Mouse (Mus musculus) spleen, adult 2 months (tissue): ENCODE measurements around the gene Sft2d2. TPM values are rescaled to one million over a fixed set of nuclear protein-coding genes. Genes with fewer than 3 reads are reported as not detected.

Experiments
- DNase-seq, 2 experiments: peaks; one replicate each; pipeline versions ENCODE4 v3.0.0 to v3.0.0-alpha.2; 2012 to 2021; ENCODE audit warnings: low spot score in 2 of 2, low read depth in 1 of 2
- H3K27ac ChIP-seq: fragments of 200-500 bp; 2 replicates; pipeline ENCODE4 v1.5.1; 2012; ENCODE audit warnings: low read length, inconsistent platforms; ENCODE audit not compliant: insufficient read depth
- H3K27me3 ChIP-seq: fragments of 200-500 bp; 2 replicates; pipeline ENCODE4 v1.6.1; 2012; ENCODE audit warnings: mild to moderate bottlenecking, moderate library complexity, low read length, inconsistent platforms; ENCODE audit not compliant: control insufficient read depth, insufficient read depth
- H3K36me3 ChIP-seq: fragments of 200-500 bp; 2 replicates; pipeline ENCODE4 v1.6.1; 2012; ENCODE audit warnings: mild to moderate bottlenecking, low read length, inconsistent platforms; ENCODE audit not compliant: control insufficient read depth, insufficient read depth
- H3K4me1 ChIP-seq: fragments of 200-500 bp; 2 replicates; pipeline ENCODE4 v1.6.1; 2011; ENCODE audit warnings: inconsistent platforms; ENCODE audit not compliant: control insufficient read depth, insufficient read depth, insufficient read length
- H3K4me3 ChIP-seq: fragments of 200-500 bp; 2 replicates; pipeline ENCODE4 v1.5.1; 2011; ENCODE audit warnings: mild to moderate bottlenecking, inconsistent platforms; ENCODE audit not compliant: insufficient read depth, insufficient read length; ENCODE audit errors: extremely low read depth
- CTCF ChIP-seq: fragments of 200-500 bp; IDR thresholded peaks from 2 replicates; pipeline ENCODE4 v1.5.1; 2011; ENCODE audit warnings: mild to moderate bottlenecking, inconsistent platforms; ENCODE audit not compliant: insufficient read depth, insufficient read length, insufficient replicate concordance; ENCODE audit errors: extremely low read depth
- POLR2A ChIP-seq: fragments of 200-500 bp; IDR thresholded peaks from 2 replicates; pipeline ENCODE4 v1.6.1; 2011; ENCODE audit warnings: low read depth, low read length, inconsistent platforms
- WGBS: fragments of 180-500 bp; shearing (Covaris S2); methylation state at CpG from one replicate; pipeline ENCODE4 v1.1.7; 2018; 5-methylcytosine and 5-hydroxymethylcytosine counted together
- polyA plus RNA-seq: library from polyadenylated mRNA; depleted of rRNA; stranded (reverse); fragments of >200 nt; gene quantifications from 2 replicates; pipeline ENCODE4 v1.2.3, GENCODE M21; 2012

Sft2d2 gene
- polyA plus RNA-seq, 1 experiment: 34.5 TPM

DNA sequence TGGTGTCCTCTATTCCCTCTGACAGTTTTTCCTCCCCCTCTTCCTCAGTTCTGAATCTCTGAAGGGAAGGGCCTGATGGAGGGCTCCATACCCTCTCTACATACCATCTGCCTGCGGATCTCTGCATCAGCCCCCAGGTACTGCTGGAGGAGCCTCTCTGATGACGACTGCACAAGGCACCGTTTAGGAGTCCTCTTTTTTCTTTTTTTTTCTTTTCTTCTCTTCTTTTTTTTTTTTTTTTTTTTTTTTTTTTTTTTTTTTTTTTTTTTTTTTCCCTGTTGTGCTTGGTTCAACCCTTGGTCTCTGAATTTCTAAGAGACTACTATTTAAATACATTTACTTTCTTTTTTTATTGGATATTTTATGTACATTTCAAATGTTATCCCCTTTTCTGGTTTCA is 24.8 kb downstream of the Sft2d2 start:
- no peak overlapping the region for H3K27ac ChIP-seq
- no peaks in the 10 kb centered on the region for H3K27me3 ChIP-seq
- H3K36me3 ChIP-seq: no peaks in the 10 kb centered on the region
- peaks cover under 1% of the 10 kb centered on the region; the same call in 1 of the 2 replicates for H3K4me1 ChIP-seq
- DNase-seq: no peak
- 72% methylated on average over 3 of the region's 3 CpGs for WGBS
- TF ChIP-seq CTCF (no peak), POLR2A (no peak)
- no peak overlapping the region for H3K4me3 ChIP-seq

DNA sequence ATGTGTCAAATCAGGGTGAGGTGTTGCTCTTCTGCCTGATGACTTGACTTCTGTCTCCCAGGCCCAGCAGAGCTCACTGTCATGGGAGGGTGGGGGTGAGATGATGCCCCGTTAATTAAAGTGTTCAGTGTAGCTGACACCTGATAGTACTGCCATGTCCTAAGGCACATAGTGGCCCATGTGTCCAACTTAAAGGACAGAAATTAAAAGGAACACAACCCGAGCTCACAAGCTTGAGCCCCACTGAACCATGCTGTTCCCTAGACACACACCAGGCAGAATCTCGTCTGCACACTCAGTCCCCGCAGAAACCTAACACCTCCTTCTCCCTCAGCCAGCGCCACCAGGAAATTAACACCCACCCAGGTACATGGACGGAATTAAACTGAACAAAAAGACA is 29.3 kb downstream of the Sft2d2 start:
- no peak for TF ChIP-seq CTCF
- no peak for TF ChIP-seq POLR2A
- H3K27ac ChIP-seq: no peak overlapping the region
- H3K27me3 ChIP-seq: no peaks in the 10 kb centered on the region
- H3K4me3 ChIP-seq: no peak overlapping the region
- DNase-seq: no peak
- no peaks in the 10 kb centered on the region; the same call in 1 of the 2 replicates for H3K4me1 ChIP-seq
- no peaks in the 10 kb centered on the region for H3K36me3 ChIP-seq
- 91% methylated on average over 6 of the region's 6 CpGs for WGBS

DNA sequence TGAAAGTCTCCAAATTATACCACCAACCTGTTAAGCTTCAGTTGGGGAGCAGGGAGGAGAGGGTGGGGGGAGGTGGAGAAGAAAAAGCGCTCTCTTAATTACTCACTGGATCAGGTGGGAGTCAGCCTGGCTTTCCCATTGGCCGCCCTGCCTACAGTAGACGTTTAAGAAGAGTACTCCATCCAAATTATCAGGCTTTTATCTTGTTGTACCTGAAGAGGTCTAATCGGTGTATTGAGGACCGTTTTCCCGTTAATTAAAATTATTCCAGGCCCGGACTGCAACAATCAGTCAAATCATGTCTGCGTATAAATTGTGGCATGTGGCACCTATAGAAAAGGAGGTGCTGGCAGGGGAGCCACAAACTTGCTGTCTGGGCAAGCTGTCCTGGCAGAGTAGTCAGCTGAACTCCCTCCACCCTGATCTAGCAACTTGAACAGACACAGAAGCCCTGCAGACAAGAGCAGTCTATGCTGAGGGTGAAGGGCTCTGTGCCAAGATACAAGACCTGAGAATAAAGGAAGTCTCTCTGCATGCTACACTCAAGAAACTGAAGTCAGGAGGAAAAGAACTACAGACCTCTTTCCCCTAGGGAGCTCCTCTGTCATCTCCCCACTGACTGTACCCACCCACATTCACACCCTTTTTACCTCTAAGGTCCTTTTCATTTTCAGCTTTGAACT is 33.4 kb downstream of the Sft2d2 start, which contains the start of gene Tbx19:
Gene Tbx19 (minus strand): TSS at position 51 of the 683 bp plus-strand sequence.
- H3K4me1 ChIP-seq: no peaks in the 10 kb centered on the region; the same call in 1 of the 2 replicates
- H3K27me3 ChIP-seq: no peaks in the 10 kb centered on the region
- 87% methylated on average over 8 of the region's 8 CpGs for WGBS
- no peak for DNase-seq
- TF ChIP-seq CTCF (no peak), POLR2A (no peak)
- H3K27ac ChIP-seq: no peak within 1 kb of the TSS
- no peaks in the 10 kb centered on the region for H3K36me3 ChIP-seq
- no peak within 1 kb of the TSS for H3K4me3 ChIP-seq

DNA sequence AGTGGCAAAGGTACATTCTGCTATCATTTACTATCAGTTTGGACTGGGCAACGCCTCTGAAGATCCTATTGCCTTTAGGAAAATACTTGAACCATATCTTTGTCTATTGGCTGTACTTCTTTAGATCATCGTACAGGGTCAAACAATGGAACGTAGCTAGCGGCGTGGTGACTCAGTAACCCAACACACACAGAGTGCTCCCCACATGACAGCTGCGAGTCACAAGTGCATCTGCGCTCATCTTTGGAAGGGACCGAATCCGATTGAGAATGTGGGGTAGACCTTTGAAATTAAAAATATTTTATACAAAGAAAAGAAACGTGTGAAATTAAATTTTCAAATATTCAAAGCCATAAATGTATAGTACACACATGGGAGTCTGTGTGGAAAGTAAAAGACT is 35.4 kb downstream of the Sft2d2 start:
- Histone ChIP-seq H3K36me3 (no peaks in the 10 kb centered on the region), H3K27me3 (no peaks in the 10 kb centered on the region), H3K4me3 (no peak overlapping the region), H3K4me1 (peaks cover 3% of the 10 kb centered on the region; the same call in 1 of the 2 replicates), H3K27ac (no peak overlapping the region)
- no peak for DNase-seq
- 93% methylated on average over 10 of the region's 10 CpGs for WGBS
- no peak for TF ChIP-seq CTCF
- no peak for TF ChIP-seq POLR2A

DNA sequence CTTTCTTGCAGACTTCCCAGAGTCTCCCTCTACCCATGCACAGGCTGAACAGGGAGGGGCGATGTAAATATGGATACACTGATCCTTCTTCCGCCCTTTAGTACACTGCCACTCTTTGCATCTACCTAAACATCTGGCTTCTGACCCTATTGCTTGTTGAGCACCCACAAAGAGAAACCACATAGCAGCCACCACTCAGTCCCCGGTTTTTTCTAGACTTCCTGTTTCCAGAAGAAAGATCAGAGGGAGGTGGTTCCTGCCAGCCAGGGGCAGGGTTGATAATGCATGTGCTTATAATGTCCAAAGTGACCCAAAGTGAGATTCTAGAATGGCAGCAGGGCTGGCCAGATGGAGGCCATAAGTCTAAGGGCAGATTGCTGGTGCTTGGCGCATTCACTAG is 40.1 kb downstream of the Sft2d2 start:
- DNase-seq: no peak
- WGBS: 19% methylated on average over 4 of the region's 4 CpGs
- no peak overlapping the region for H3K4me3 ChIP-seq
- no peak for TF ChIP-seq POLR2A
- no peak for TF ChIP-seq CTCF
- no peaks in the 10 kb centered on the region for H3K27me3 ChIP-seq
- no peak overlapping the region for H3K27ac ChIP-seq
- no peaks in the 10 kb centered on the region for H3K36me3 ChIP-seq
- peaks cover 9% of the 10 kb centered on the region; the same call in 1 of the 2 replicates for H3K4me1 ChIP-seq

DNA sequence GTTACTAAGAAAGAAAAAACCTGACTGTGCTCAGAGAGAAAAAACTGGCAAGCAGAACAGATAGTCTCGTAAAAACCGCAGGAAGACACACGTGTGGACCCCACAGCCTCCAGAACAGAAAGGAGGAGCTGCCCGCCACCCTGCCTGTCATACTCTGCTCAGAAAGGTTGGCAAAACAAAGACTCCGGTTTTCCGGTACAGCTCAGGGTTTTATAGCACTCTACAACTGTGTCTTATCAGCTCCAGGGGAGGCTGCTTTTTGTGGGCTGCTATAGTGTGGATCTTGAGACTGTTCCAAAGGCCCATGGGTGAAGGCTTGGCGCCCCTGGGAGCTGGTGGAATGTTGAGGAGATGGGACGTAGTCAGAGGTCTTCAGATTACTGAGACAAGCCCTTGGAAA is 43.0 kb downstream of the Sft2d2 start:
- TF ChIP-seq CTCF: no peak
- TF ChIP-seq POLR2A: no peak
- no peak for DNase-seq
- H3K4me3 ChIP-seq: no peak overlapping the region
- H3K27ac ChIP-seq: no peak overlapping the region
- H3K36me3 ChIP-seq: no peaks in the 10 kb centered on the region
- 54% methylated on average over 8 of the region's 8 CpGs for WGBS
- H3K27me3 ChIP-seq: no peaks in the 10 kb centered on the region
- H3K4me1 ChIP-seq: peaks cover 9% of the 10 kb centered on the region; the same call in 1 of the 2 replicates

DNA sequence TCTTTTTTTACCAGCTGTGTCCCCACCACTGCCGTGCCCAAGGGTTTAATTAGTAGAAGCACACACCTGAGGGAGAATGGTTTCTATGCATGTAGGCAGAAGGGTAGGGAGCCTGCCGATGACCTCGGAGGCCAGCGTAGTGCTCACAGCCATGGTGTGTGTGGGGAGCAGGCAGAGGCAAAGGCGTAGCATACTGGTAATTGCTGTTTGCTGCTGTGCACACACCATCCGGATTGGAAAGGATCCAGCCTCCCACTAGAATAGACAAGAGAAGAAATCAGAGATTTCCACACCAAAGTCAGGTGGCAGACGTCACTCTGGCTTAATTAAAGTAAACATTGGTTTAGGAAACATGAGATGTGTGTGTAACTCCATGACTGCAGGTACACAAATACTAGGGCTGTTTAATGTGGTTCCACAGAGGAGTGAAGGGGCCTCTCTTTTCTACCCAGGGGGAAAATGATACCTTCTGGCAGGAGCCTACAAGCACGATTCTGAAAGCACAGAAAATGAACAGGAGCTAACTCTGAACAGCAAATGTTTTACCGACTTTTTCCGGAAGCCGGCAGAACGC is 51.8 kb downstream of the Sft2d2 start:
- WGBS: 92% methylated on average over 12 of the region's 12 CpGs
- H3K4me1 ChIP-seq: no peaks in the 10 kb centered on the region
- H3K4me3 ChIP-seq: no peak overlapping the region
- no peaks in the 10 kb centered on the region for H3K27me3 ChIP-seq
- H3K36me3 ChIP-seq: no peaks in the 10 kb centered on the region
- H3K27ac ChIP-seq: no peak overlapping the region
- TF ChIP-seq POLR2A (no peak), CTCF (no peak)
- DNase-seq: no peak
